Mouse (Mus musculus) testis, postnatal 14 days (tissue): Measurements from ENCODE around the gene Tst.
A peak's percentile ranks its signal among the peaks of the same experiment; 100 is the strongest.

Source experiments
- DNase-seq: peaks from one replicate; pipeline ENCODE4 v3.0.0; 2021; ENCODE audit warnings: low spot score

The Tst gene

GRCm38 (mm10) chr15:78385564-78385963 lies 20.1 kb downstream of the Tst start:
- DNase-seq = no peak

DNA sequence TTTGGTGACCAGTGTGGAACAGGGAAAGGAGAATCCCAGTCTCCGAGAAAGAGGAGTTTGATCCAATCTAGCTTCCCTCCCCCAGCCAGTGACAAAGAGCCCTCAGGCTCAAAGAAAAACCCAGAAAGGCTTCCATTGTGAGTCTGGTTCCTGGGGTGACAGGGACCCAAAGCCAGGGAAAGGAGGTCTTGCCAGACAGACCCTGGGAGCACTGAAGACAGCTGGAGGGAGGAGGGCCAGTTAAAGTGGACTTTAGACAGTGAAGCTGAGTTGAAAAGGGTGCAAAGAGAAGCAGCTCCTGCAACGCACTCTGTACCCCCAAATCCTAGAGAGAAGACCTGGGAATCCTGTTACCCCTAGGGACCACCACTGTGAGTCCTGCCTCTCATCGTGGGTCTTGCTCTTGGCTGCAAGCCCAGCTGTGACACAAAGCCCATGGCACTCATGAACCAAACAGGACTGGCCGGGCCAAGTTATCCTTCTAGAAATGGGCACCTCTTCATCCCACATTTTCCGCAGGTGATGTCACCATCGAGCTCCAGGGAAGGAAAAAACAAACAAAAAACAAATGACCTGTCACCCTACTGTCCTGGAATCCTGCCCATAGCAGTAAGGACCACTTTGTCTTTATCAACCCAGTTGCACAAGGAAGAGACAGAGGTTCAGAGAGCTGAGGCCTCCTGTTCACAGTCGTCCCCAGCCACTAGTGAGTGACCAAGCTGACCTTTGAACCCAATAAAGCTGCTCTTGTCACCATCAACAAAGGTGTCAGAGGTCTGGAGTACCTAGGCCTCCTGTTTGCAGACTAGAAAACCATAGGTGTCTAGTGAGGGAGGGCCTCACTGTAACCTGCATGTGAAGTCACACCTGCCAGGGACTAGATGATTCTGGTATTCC lies 21.2 kb downstream of the Tst start:
- no peak for DNase-seq

DNA sequence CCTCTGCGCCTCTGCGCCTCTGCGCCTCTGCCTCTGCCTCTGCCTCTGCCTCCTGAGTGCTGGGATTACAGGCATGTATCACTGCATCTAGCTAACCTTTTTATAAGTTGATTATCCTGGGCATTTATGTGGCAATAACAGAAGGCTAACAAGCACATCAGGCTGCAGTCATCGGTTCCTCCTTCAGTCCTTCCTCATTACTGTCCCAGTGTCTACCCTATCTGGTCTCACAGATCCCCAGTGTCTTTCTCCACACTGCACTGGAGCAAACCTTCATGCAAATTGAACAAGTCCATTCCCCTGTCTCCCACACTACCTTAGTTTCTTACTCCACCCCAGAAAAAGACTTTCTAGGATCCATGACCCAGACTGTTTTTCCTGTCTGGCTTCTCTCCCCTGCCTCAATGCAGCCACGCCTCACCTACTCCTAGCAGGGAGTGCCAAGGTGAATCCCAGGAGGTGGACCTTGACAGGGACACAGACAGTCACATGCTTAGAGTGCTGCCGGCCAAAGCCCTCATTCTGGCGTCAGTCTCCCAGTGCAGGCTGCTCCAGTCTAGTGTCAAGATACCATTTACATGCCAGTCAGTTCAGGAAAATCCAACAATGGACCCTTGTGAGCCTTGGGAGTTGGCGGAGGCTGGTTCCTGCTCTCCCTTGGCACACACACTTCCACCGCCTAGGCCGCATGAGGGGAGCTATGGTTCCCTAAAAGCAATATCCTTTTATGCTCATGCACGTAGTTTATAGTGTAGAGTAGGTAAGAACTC lies 22.1 kb downstream of the Tst start:
- DNase-seq = peak; percentile 45

DNA sequence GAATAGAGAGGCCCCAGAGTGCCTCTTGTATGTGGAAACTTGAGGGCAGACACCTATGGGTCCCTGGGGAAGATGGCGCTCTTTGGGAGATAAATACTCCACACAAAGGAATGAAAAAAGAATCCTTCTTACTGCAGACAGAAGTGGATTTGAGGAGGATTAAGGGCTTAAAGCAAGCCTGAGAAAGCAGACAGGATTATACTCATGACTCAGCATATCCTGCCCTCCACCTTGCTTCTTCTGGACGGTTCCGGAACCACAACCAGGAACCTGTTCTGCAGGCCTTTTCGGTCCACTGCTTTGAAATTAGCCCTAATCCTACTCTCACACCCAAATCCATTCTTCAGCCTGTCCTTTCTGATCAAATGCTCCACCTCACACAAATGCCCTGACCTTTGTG lies 23.6 kb downstream of the Tst start:
- no peak for DNase-seq

DNA sequence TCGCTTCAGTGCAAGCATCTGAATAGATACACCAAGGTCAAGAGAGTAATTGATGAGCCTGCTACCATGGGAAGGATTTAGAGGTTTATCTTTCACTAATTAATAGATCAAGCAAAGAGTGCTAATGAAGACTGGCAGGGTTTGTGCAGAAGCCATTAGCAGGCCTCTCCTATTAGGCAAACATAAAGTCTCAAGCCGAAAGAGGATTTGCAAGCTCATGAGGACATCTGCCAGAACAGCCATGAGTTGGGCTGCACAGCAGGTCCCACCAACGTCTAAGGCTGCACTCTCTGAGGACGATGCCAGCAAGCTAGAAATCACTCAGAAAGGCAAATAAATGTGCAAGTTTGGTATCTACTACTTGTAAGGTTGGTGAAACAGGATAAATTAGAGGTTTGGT lies 25.0 kb downstream of the Tst start:
- no peak for DNase-seq

DNA sequence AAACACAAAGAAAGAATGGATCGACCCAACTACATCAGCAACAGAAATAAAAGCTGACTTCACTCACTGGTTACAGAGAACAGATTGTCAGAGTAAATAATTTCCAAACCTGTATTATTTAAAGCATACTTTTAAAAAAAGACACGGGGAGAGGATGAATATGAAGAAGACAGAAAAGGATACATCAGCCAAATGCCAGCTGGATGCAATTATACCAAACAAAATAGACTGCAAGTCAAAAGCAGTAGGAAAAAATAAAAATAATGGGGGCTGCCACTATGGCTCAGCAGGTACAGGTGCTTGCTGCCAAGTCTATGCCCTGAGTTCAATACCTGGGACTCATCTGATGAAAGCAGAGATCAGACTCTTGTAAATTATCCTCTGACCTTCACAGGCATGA lies 25.5 kb downstream of the Tst start:
- DNase-seq = no peak

- no peak for DNase-seq
These were observed 27.2 kb downstream of the Tst start for GRCm38 (mm10) chr15:78378556-78378955.

GRCm38 (mm10) chr15:78377859-78378258 lies 27.8 kb downstream of the Tst start:
- no peak for DNase-seq

DNA sequence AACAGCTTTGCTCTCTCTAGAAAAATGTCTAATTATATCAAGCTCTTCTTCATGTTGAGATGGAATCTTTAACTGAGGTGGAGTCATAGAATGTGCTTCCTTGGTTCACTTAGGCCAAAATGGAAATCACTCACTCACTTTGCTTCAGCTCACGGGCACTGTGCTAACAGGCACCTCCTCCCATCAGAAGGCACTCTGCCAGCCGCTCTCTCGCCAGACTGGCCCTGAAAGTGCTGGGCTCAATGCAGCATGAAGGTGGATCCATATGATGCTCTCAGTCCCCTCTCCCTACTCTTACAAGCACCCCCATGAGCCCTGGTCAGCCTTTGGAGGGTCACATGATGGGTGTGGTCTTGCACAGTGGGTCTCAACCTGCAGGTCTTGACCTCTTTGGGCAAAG lies 31.5 kb downstream of the Tst start:
- no peak for DNase-seq

GRCm38 (mm10) chr15:78372796-78373195 lies 32.9 kb downstream of the Tst start:
- DNase-seq = no peak

DNA sequence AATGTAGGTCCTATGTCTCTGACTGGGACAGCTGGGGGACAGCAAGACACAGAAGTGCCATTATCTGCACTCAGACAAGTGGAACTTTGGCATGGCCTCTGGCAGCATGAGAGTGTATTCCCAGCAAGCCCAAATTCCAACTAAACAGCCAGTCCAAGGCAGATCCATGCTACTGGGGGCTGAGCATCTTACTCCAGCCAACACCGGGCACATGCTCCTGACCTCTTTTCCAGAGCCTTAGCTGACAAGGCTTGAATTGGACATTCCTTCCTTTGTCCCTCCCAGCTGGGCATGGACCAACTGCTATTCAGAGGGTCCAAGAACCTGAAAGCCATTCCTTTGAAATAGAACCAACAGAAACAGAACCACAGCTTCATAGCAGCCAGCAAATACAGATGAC lies 36.1 kb downstream of the Tst start:
- no peak for DNase-seq

GRCm38 (mm10) chr15:78368926-78369346 lies 36.8 kb downstream of the Tst start:
- DNase-seq = peak; percentile 28

GRCm38 (mm10) chr15:78367811-78368210 lies 37.9 kb downstream of the Tst start:
- no peak for DNase-seq

GRCm38 (mm10) chr15:78366875-78367274 lies 38.8 kb downstream of the Tst start:
- no peak for DNase-seq

DNA sequence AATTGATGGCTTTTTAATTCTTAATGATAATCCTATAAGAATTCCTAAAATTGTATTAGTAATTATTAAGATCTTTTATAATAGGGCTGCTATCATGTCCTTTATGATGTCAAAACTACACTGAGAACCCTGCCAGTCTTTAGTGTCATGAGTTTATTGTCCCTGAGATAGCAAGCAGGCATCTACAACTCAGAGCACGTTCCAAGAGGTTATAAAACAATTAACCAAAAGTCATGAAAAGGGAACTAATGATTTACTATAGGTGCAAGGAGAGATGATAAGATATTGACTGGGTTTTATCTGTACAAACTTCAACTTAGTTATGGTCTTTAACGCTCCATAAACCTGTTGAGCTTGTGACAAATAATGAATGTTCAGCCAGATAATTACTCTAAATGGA lies 39.8 kb downstream of the Tst start:
- no peak for DNase-seq

DNA sequence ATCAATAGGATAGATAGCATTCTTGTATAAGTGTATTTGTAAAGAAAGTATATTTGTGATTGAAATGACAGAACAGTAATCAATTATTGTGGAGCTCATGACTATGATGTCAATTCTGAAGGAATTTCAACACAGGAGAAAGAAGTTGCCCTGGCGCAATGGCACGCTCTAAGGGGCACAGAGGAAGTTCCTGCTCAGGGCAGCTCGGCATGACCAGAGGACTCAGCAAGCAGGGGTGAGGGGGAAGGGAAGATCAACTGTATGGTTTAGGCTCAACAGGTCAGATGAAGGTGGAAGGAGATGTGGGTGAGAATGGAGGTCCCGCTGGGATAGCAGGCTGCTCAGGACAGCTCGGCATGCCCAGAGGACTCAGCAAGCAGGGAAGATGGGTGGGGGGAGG lies 50.2 kb downstream of the Tst start:
- DNase-seq = no peak

- no peak for DNase-seq
These were observed 50.7 kb downstream of the Tst start for GRCm38 (mm10) chr15:78354958-78355357.

- no peak for DNase-seq
These were observed 54.0 kb downstream of the Tst start for GRCm38 (mm10) chr15:78351586-78352165.
